Mouse (Mus musculus) midbrain, embryonic 14.5 days (tissue): Measurements from ENCODE around the gene Arhgef15. TPM values are rescaled to one million over a fixed set of nuclear protein-coding genes. Genes with fewer than 3 reads are reported as not detected.
A peak's percentile ranks its signal among the peaks of the same experiment; 100 is the strongest.
"Not testable (repeated sequence)": the region's sequence is repeated elsewhere in the genome, so short reads cannot be mapped to it uniquely, and the experiment has no call there.

Experiments
- ATAC-seq: fragments of 200-750 bp; cut with Nextera tagmentation; 2 replicates; pipeline ENCODE4 v1.8.0; 2017; ENCODE audit warnings: moderate number of reproducible peaks, moderate library complexity; ENCODE audit not compliant: low FRiP score, low TSS enrichment
- DNase-seq: peaks from one replicate; pipeline ENCODE4 v3.0.0-alpha.2; 2015
- H3K27ac ChIP-seq: fragments of 300-500 bp; sonication (generic); replicated peaks from 2 replicates; pipeline ENCODE4 v1.5.1; 2014; ENCODE audit warnings: mild to moderate bottlenecking, low read depth, low read length, moderate library complexity
- H3K27me3 ChIP-seq: fragments of 300-500 bp; sonication (generic); 2 replicates; pipeline ENCODE4 v1.6.1; 2014; ENCODE audit warnings: low read length, control low read depth, mixed read lengths; ENCODE audit not compliant: control insufficient read depth, insufficient read depth
- H3K36me3 ChIP-seq: fragments of 300-500 bp; sonication (generic); 2 replicates; pipeline ENCODE4 v1.6.1; 2014; ENCODE audit warnings: low read length, control low read depth; ENCODE audit not compliant: control insufficient read depth, insufficient read depth
- H3K4me1 ChIP-seq: fragments of 300-500 bp; sonication (generic); 2 replicates; pipeline ENCODE4 v1.6.1; 2014; ENCODE audit warnings: mild to moderate bottlenecking, antibody characterized with exemption, low read length, control low read depth; ENCODE audit not compliant: control insufficient read depth, insufficient read depth
- H3K4me2 ChIP-seq: fragments of 300-500 bp; sonication (generic); 2 replicates; pipeline ENCODE4 v1.6.1; 2014; ENCODE audit warnings: mild to moderate bottlenecking, low read length, moderate library complexity
- H3K4me3 ChIP-seq: fragments of 300-500 bp; sonication (generic); replicated peaks from 2 replicates; pipeline ENCODE4 v1.5.1; 2014; ENCODE audit warnings: low read depth, low read length
- H3K9ac ChIP-seq: fragments of 300-500 bp; sonication (generic); replicated peaks from 2 replicates; pipeline ENCODE4 v1.6.1; 2014; ENCODE audit warnings: mild to moderate bottlenecking, low read length, moderate library complexity
- H3K9me3 ChIP-seq: fragments of 300-500 bp; sonication (generic); 2 replicates; pipeline ENCODE4 v1.6.1; 2016; ENCODE audit warnings: low read length, control low read depth, mixed read lengths; ENCODE audit not compliant: control insufficient read depth
- WGBS: fragments of 180-500 bp; shearing (Covaris S2); extraction: QIAGEN DNeasy Blood & Tissue Kit; methylation state at CpG from one replicate; pipeline ENCODE4 v1.1.7; 2014; 5-methylcytosine and 5-hydroxymethylcytosine counted together
- polyA plus RNA-seq: library from polyadenylated mRNA; unstranded; fragments of >200 nt; fragmentation: Nextera tagmentation; extraction: Ambion mirVana; gene quantifications from 2 replicates; pipeline ENCODE4 v1.2.1, GENCODE M21; 2014

Arhgef15 gene
- polyA plus RNA-seq, 1 experiment from 2014 or later: 19.5 TPM

DNA sequence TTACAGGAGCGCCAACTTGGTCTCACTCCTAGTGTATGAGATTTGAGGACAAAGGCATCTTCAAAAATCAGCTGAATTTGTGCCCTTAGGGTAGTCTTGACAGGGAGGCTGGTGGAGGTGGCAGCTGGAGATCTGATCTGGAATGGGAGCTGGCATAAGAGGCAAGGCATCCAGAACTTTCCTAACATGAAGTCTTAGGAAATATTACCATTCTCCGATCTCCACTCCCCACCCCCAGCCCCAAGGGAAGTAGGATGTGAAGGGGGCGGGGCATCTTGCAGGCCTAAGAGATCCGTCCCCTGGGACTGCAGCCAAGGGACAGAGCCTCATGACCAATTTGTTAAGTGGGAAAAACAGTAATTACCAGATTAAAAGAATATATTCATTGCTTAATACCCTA, 13.0 kb upstream of the Arhgef15 start:
- no peak overlapping the region for H3K9ac ChIP-seq
- no peak overlapping the region for H3K27ac ChIP-seq
- no peaks in the 10 kb centered on the region for H3K9me3 ChIP-seq
- H3K4me2 ChIP-seq: no peak overlapping the region
- DNase-seq (no peak), ATAC-seq (no peak)
- peaks cover 11% of the 10 kb centered on the region; the same call in 1 of the 2 replicates for H3K4me1 ChIP-seq
- H3K27me3 ChIP-seq: no peaks in the 10 kb centered on the region
- 81% methylated on average over 4 of the region's 4 CpGs for WGBS
- no peaks in the 10 kb centered on the region for H3K36me3 ChIP-seq
- H3K4me3 ChIP-seq: no peak overlapping the region

DNA sequence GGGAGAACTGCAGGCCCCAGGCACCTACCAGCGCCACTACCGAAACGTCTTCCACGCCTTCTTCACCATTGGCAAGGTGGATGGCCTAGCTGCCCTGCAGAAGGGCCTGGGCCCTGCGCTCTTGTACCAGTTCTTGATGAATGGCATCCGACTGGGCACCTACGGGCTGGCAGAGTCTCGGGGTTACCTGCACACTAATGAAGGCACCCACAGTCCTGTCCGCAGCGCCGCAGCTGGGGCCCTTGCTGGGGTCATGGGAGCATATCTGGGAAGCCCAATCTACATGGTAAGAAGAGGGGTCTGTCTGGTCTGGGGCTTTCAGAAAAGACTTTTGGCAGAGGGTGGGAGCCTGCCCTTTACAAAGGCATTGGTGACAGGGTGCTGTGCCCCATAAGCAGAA, 11.5 kb upstream of the Arhgef15 start:
- H3K27ac ChIP-seq: no peak overlapping the region
- H3K27me3 ChIP-seq: no peaks in the 10 kb centered on the region
- H3K36me3 ChIP-seq: no peaks in the 10 kb centered on the region
- H3K4me3 ChIP-seq: no peak overlapping the region
- DNase-seq: no peak
- H3K9me3 ChIP-seq: no peaks in the 10 kb centered on the region
- H3K4me1 ChIP-seq: peaks cover 7% of the 10 kb centered on the region; the same call in 1 of the 2 replicates
- H3K9ac ChIP-seq: no peak overlapping the region
- ATAC-seq: no peak
- H3K4me2 ChIP-seq: peak overlapping the region; percentile 91
- 86% methylated on average over 11 of the region's 11 CpGs for WGBS

GRCm38 (mm10) chr11:68967337-68968282, 10.3 kb upstream of the Arhgef15 start, which contains the start of gene Slc25a35:
Gene Slc25a35, plus strand, starts transcription at chr11:68968131.
- Histone ChIP-seq H3K4me2 (peak within 1 kb of the TSS; percentile 91), H3K27me3 (no peaks in the 10 kb centered on the region), H3K4me1 (0 out of 2 replicates have a peak, but pooled peaks cover 3% of the 10 kb centered on the region), H3K9me3 (no peaks in the 10 kb centered on the region), H3K27ac (peak within 1 kb of the TSS; percentile 15; the same call in 1 of the 2 replicates), H3K9ac (peak within 1 kb of the TSS; percentile 62), H3K36me3 (no peaks in the 10 kb centered on the region), H3K4me3 (peak within 1 kb of the TSS; percentile 61)
- WGBS: under 1% methylated on average over 50 of the region's 50 CpGs
- peak; percentile 95 for ATAC-seq
- peak; percentile 94 for DNase-seq

- DNase-seq (no peak), ATAC-seq (no peak)
- H3K36me3 ChIP-seq: no peaks in the 10 kb centered on the region
- H3K4me1 ChIP-seq: 0 out of 2 replicates have a peak, but pooled peaks cover 3% of the 10 kb centered on the region
- no peaks in the 10 kb centered on the region for H3K9me3 ChIP-seq
- H3K27me3 ChIP-seq: no peaks in the 10 kb centered on the region
- no peak overlapping the region for H3K4me3 ChIP-seq
- 62% methylated on average over 1 of the region's 1 CpGs for WGBS
- H3K27ac ChIP-seq: no peak overlapping the region
- no peak overlapping the region for H3K9ac ChIP-seq
- H3K4me2 ChIP-seq: no peak overlapping the region
These were observed 9.3 kb upstream of the Arhgef15 start for GRCm38 (mm10) chr11:68966554-68966953.

DNA sequence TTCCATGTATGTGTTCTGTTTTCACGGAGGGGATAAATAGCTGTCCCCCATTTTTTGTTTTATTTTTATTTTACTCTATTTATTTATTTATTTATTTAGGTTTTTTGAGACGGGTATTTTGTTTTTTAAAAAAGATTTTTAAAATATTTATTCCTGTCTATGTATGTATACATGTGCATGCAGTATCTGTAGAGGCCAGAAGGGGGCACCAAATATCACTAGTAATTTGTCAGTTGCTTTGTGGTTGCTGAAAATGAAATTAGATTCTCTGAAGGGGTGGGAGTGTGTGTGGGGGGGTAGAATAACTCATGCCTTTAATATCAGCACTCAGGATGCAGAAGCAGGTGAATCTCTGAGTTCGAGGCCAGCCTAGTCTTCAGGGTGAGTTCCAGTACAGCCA, 8.6 kb upstream of the Arhgef15 start:
- no peaks in the 10 kb centered on the region for H3K27me3 ChIP-seq
- no peak overlapping the region for H3K27ac ChIP-seq
- H3K9me3 ChIP-seq: no peaks in the 10 kb centered on the region
- H3K9ac ChIP-seq: no peak overlapping the region
- H3K4me1 ChIP-seq: 0 out of 2 replicates have a peak, but pooled peaks cover 3% of the 10 kb centered on the region
- no peak for ATAC-seq
- no peak overlapping the region for H3K4me3 ChIP-seq
- WGBS: 31% methylated on average over 3 of the region's 3 CpGs
- H3K4me2 ChIP-seq: no peak overlapping the region
- H3K36me3 ChIP-seq: no peaks in the 10 kb centered on the region
- peak; percentile 81 for DNase-seq

- H3K4me2 ChIP-seq: no peak overlapping the region
- H3K9me3 ChIP-seq: no peaks in the 10 kb centered on the region
- H3K27ac ChIP-seq: no peak overlapping the region
- no peak overlapping the region for H3K9ac ChIP-seq
- H3K4me1 ChIP-seq: 0 out of 2 replicates have a peak, but pooled peaks cover 3% of the 10 kb centered on the region
- ATAC-seq (no peak), DNase-seq (no peak)
- no peak overlapping the region for H3K4me3 ChIP-seq
- H3K27me3 ChIP-seq: no peaks in the 10 kb centered on the region
- H3K36me3 ChIP-seq: no peaks in the 10 kb centered on the region
These were observed 7.8 kb upstream of the Arhgef15 start for GRCm38 (mm10) chr11:68965050-68965449.

GRCm38 (mm10) chr11:68963405-68963804, 6.1 kb upstream of the Arhgef15 start:
- no peak for DNase-seq
- Histone ChIP-seq H3K27me3 (no peaks in the 10 kb centered on the region), H3K9me3 (no peaks in the 10 kb centered on the region), H3K4me3 (no peak overlapping the region), H3K4me2 (no peak overlapping the region), H3K27ac (no peak overlapping the region), H3K4me1 (0 out of 2 replicates have a peak, but pooled peaks cover 3% of the 10 kb centered on the region), H3K36me3 (no peaks in the 10 kb centered on the region), H3K9ac (no peak overlapping the region)
- WGBS: 88% methylated on average over 2 of the region's 2 CpGs
- no peak for ATAC-seq

- not testable (repeated sequence) for ATAC-seq, H3K27me3 ChIP-seq, H3K27ac ChIP-seq, H3K4me1 ChIP-seq, H3K9me3 ChIP-seq, H3K9ac ChIP-seq, DNase-seq, H3K4me2 ChIP-seq, H3K4me3 ChIP-seq, H3K36me3 ChIP-seq
- 30% methylated on average over 11 of the region's 11 CpGs for WGBS
These were observed 4.9 kb upstream of the Arhgef15 start for GRCm38 (mm10) chr11:68962159-68962558.

DNA sequence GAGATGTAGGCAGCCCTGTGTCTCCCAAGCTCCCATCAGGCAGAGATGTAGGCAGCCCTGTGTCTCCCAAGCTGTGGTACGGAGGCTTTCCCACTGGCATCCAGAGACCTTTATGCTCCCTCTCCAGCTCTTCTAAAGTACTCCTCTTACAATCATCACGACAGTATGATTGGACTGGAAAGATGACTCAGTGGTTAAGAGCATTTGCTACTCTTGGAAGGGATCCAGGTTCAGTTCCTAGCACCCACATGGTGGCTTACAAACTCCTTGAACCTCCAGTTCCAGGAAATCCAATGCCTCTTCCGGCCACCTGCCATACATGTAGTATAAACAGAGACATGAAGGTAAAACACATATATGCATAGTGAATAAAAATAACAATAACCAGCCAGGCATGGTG, 4.3 kb upstream of the Arhgef15 start:
- Histone ChIP-seq H3K27ac (no peak overlapping the region), H3K9me3 (no peaks in the 10 kb centered on the region), H3K4me1 (no peaks in the 10 kb centered on the region), H3K27me3 (no peaks in the 10 kb centered on the region), H3K4me3 (no peak overlapping the region), H3K36me3 (no peaks in the 10 kb centered on the region), H3K9ac (no peak overlapping the region), H3K4me2 (no peak overlapping the region)
- DNase-seq (no peak), ATAC-seq (no peak)
- WGBS: 87% methylated on average over 3 of the region's 3 CpGs
